Comparison of ENCODE assay signal across 18 mouse cellular contexts in the genomic region with DNA sequence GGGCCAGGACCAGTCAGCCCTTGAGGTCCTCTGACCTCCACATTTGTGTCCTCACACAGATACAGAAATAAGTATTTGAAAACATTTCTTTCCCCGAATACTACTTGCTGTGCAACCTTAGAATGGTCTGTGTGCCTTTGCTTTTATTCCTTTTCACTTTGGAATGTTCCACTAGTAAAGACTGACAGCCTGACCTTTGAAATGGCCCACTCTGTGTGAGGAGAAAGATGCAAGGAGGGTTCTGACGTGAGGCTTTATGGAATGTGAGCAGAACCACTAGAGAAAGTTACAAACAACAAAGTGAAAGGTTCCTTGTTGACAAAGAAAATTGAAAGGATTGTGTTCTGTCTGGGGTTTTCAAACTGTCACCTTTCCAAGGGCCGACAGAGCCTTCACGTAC.
"Had no signal": no experiment of that assay in that cellular context is flagged by ENCODE, and none has a peak within 500 bp of the region (broad histone marks: within the 10 kb centered on the region; RNA-seq: fewer than 3 reads in every experiment).

No protein-coding gene starts in this region.

- H3K9ac ChIP-seq: intestine, embryonic 15.5 days; liver, embryonic 13.5 days; midbrain, embryonic 13.5 days; neural tube, embryonic 13.5 days; stomach, embryonic 15.5 days had no signal

- H3K36me3 ChIP-seq: intestine, embryonic 15.5 days; stomach, embryonic 15.5 days had no signal

- ATAC-seq: intestine, embryonic 15.5 days; midbrain, embryonic 13.5 days; midbrain, embryonic 16.5 days had no signal

- H3K9me3 ChIP-seq: intestine, embryonic 15.5 days; liver, embryonic 13.5 days; megakaryocyte, embryonic 14.5 days; midbrain, embryonic 10.5 days; midbrain, embryonic 13.5 days; neural tube, embryonic 13.5 days; stomach, embryonic 15.5 days had no signal

- H3K4me2 ChIP-seq: intestine, embryonic 15.5 days; liver, embryonic 13.5 days; midbrain, embryonic 13.5 days; neural tube, embryonic 13.5 days; stomach, embryonic 15.5 days had no signal

- H3K4me3 ChIP-seq: intestine, embryonic 15.5 days; layer of hippocampus, adult 2 months; left cerebral cortex, adult 2 months; liver, embryonic 13.5 days; megakaryocyte, embryonic 14.5 days; midbrain, embryonic 10.5 days; midbrain, embryonic 13.5 days; myocyte; neural tube, embryonic 13.5 days; stomach, embryonic 15.5 days had no signal

- DNase-seq: layer of hippocampus, postnatal 36 days; liver, embryonic 13.5 days; lung, adult 2 months; retina, postnatal 1 day; right cerebral cortex, postnatal 25 days; spleen, adult 18-20 months; thymus, postnatal 25 days had no signal

- H3K27ac ChIP-seq: intestine, embryonic 15.5 days; kidney, postnatal 0 days; layer of hippocampus, adult 2 months; left cerebral cortex, adult 2 months; liver, embryonic 13.5 days; midbrain, embryonic 10.5 days; midbrain, embryonic 13.5 days; neural tube, embryonic 13.5 days; stomach, embryonic 15.5 days had no signal

- H3K27me3 ChIP-seq: intestine, embryonic 15.5 days; liver, embryonic 13.5 days; megakaryocyte, embryonic 14.5 days; midbrain, embryonic 13.5 days; neural tube, embryonic 13.5 days; stomach, embryonic 15.5 days had no signal
